ENCODE assay signal across 8 mouse cellular contexts in genomic region chr7:100582235-100582634, GRCm38 (mm10). TPM values are rescaled to one million over a fixed set of nuclear protein-coding genes. Genes with fewer than 3 reads are reported as not detected.
DNase-seq lines count a peak whose midpoint lies in the region; ATAC-seq and TF ChIP-seq lines count a peak whose summit lies in the region.

No protein-coding gene starts in this region.

- no peaks in the 10 kb centered on the region for H3K27me3 ChIP-seq in testis, adult 2 months (ENCODE audit: control insufficient read depth, insufficient read depth, low read length)
- no peaks in the 10 kb centered on the region for H3K27me3 ChIP-seq in liver, embryonic 14.5 days (ENCODE audit: control insufficient read depth, insufficient read depth, low read length)

- TF ChIP-seq EP300 in liver, embryonic 14.5 days (IDR thresholded peaks at IDR 0.05; ENCODE audit: low read depth), result no peak

- H3K27ac ChIP-seq in gastrocnemius, adult 2 months, result peak overlapping the region; percentile 97
- no peak overlapping the region for H3K27ac ChIP-seq in testis, adult 2 months (ENCODE audit: control insufficient read depth, insufficient read depth, low read depth, low read length)
- no peak overlapping the region for H3K27ac ChIP-seq in liver, embryonic 14.5 days

- TF ChIP-seq POLR2A in testis, adult 2 months (IDR thresholded peaks at IDR 0.05; ENCODE audit: control insufficient read depth, low read depth, low read length), result no peak

- 34% methylated on average over 7 of the region's 7 CpGs for WGBS in liver, embryonic 14.5 days (ENCODE audit: insufficient replicate concordance)

- H3K4me1 ChIP-seq in testis, adult 2 months (ENCODE audit: control insufficient read depth, insufficient read depth, low read length), result no peaks in the 10 kb centered on the region; the same call in 1 of the 2 replicates
- H3K4me1 ChIP-seq in liver, embryonic 14.5 days (replicated peaks; ENCODE audit: control insufficient read depth in 2 of 2, insufficient read depth in 2 of 2, low read length in 1 of 2), result peaks cover 12 to 14% of the 10 kb centered on the region in 2 experiments

- peak overlapping the region; percentile 82 for H3K9ac ChIP-seq in liver, embryonic 14.5 days (replicated peaks)

- no peak for TF ChIP-seq CTCF in gastrocnemius, adult 2 months (IDR thresholded peaks at IDR 0.05)
- TF ChIP-seq CTCF in testis, adult 2 months (IDR thresholded peaks at IDR 0.05; ENCODE audit: control insufficient read depth, insufficient read depth, insufficient replicate concordance, low read depth, low read length), result no peak
- no peak for TF ChIP-seq CTCF in liver, embryonic 14.5 days (IDR thresholded peaks at IDR 0.05; ENCODE audit: low read depth)

- intact Hi-C loops in gastrocnemius, adult 2 months (cut with DNase I), result loop anchor here (2.0 kb wide), 1 partner anchor 45 kb away; the partner anchor contains the start of gene Coa4

- H3K36me3 ChIP-seq in testis, adult 2 months (ENCODE audit: control insufficient read depth, insufficient read depth, low read length), result no peaks in the 10 kb centered on the region
- H3K36me3 ChIP-seq in liver, embryonic 14.5 days (replicated peaks; ENCODE audit: control insufficient read depth, insufficient read depth, low read depth), result no peaks in the 10 kb centered on the region

- H3K9me3 ChIP-seq in liver, embryonic 14.5 days (ENCODE audit: control insufficient read depth, low read length), result no peaks in the 10 kb centered on the region

- DNase-seq in gastrocnemius, adult 2 months, result no peak
- no peak for DNase-seq in gastrocnemius, postnatal 25 days
- DNase-seq in testis, postnatal 14 days (ENCODE audit: low spot score), result no peak
- DNase-seq in liver, embryonic 14.5 days (ENCODE audit: low read depth in 3 of 3, low spot score in 3 of 3), result no peak
- DNase-seq in adrenal gland, adult 8-10 months, result no peak
- DNase-seq in cerebellum, postnatal 36 days, result no peak

- H3K4me2 ChIP-seq in liver, embryonic 14.5 days (ENCODE audit: low read depth), result peak overlapping the region; percentile 84

- H3K4me3 ChIP-seq in gastrocnemius, adult 2 months, result peak overlapping the region; percentile 88
- peak overlapping the region; percentile 98; the same call in 1 of the 2 replicates for H3K4me3 ChIP-seq in testis, adult 2 months (ENCODE audit: control insufficient read depth, low read depth, low read length)
- H3K4me3 ChIP-seq in liver, embryonic 14.5 days (ENCODE audit: insufficient read depth in 1 of 2, low read depth in 2 of 2, low read length in 2 of 2), result peak overlapping the region; percentile 7 to 74; a peak in 3 of 4 replicates

- no peak for ATAC-seq in liver, embryonic 14.5 days (ENCODE audit: insufficient read depth)
- no peak for ATAC-seq in granulocyte monocyte progenitor cell, adult 5-6 weeks (replicated peaks; ENCODE audit: poor library complexity, severe bottlenecking)

RNA-seq across cellular contexts. Expression of gene Rab6a, which starts 25.0 kb away (rescaled TPM):
- 10 to 100 TPM; 64.9 to 67.6 TPM for total RNA-seq in gastrocnemius, adult 2 months (2021)
- 10 to 100 TPM; 52.0 to 52.7 TPM for total RNA-seq in gastrocnemius, postnatal 25 days (2021)
- polyA plus RNA-seq in testis, adult 2 months (2012; rRNA removed), result 17.1 and 17.2 TPM in 2 replicates
- 17.0 and 24.3 TPM in 2 replicates for polyA plus RNA-seq in liver, embryonic 14.5 days (2012; rRNA removed)
- 39.8 and 43.9 TPM in 2 replicates for polyA plus RNA-seq in liver, embryonic 14.5 days (2014; fragmentation: Nextera tagmentation; extraction: Ambion mirVana)
- 10 to 100 TPM; 64.3 to 76.2 (median 70.9) TPM for total RNA-seq in adrenal gland, adult 8-10 months (2022)
- 55.9 and 62.1 TPM in 2 replicates for total RNA-seq in granulocyte monocyte progenitor cell, adult 5-6 weeks (2014; fragmentation: Nextera tagmentation)
- total RNA-seq in granulocyte monocyte progenitor cell, adult 5-6 weeks (2017), result 43.0 and 56.3 TPM in 2 replicates

RNA-seq across cellular contexts. Expression of gene Mrpl48, which starts 25.9 kb away (rescaled TPM):
- total RNA-seq in gastrocnemius, adult 2 months (2021), result 10 to 100 TPM; 55.0 to 60.2 TPM
- 10 to 100 TPM; 57.9 to 58.4 TPM for total RNA-seq in gastrocnemius, postnatal 25 days (2021)
- polyA plus RNA-seq in testis, adult 2 months (2012; rRNA removed), result 19.2 and 20.6 TPM in 2 replicates
- 15.1 and 21.5 TPM in 2 replicates for polyA plus RNA-seq in liver, embryonic 14.5 days (2012; rRNA removed)
- 47.2 and 50.8 TPM in 2 replicates for polyA plus RNA-seq in liver, embryonic 14.5 days (2014; fragmentation: Nextera tagmentation; extraction: Ambion mirVana)
- 10 to 100 TPM; 51.9 to 63.8 (median 57.9) TPM for total RNA-seq in adrenal gland, adult 8-10 months (2022)
- total RNA-seq in granulocyte monocyte progenitor cell, adult 5-6 weeks (2014; fragmentation: Nextera tagmentation), result 67.1 TPM in 2 replicates
- total RNA-seq in granulocyte monocyte progenitor cell, adult 5-6 weeks (2017), result 88.1 and 99.5 TPM in 2 replicates

RNA-seq across cellular contexts. Expression of gene Coa4, which starts 45.4 kb away (rescaled TPM):
- 10 to 100 TPM; 11.4 to 13.2 TPM for total RNA-seq in gastrocnemius, adult 2 months (2021)
- total RNA-seq in gastrocnemius, postnatal 25 days (2021), result 10 to 100 TPM in 1 of 2 experiments, 1 to 10 TPM in 1; 8.1 to 13.0 TPM
- 29.5 and 29.6 TPM in 2 replicates for polyA plus RNA-seq in testis, adult 2 months (2012; rRNA removed)
- polyA plus RNA-seq in liver, embryonic 14.5 days (2012; rRNA removed), result 6.0 and 9.4 TPM in 2 replicates
- 13.9 and 14.7 TPM in 2 replicates for polyA plus RNA-seq in liver, embryonic 14.5 days (2014; fragmentation: Nextera tagmentation; extraction: Ambion mirVana)
- 10 to 100 TPM in 3 of 4 experiments, 1 to 10 TPM in 1; 8.1 to 14.5 (median 11.3) TPM for total RNA-seq in adrenal gland, adult 8-10 months (2022)
- total RNA-seq in granulocyte monocyte progenitor cell, adult 5-6 weeks (2014; fragmentation: Nextera tagmentation), result 5.4 and 14.1 TPM in 2 replicates
- total RNA-seq in granulocyte monocyte progenitor cell, adult 5-6 weeks (2017), result 20.0 and 21.1 TPM in 2 replicates

Comparison
In these comparisons a context has a peak if more than half of its experiments do, and no peak if none do; other contexts are left out.
1. H3K4me3 ChIP-seq: peak in every context shown above with its lines; median percentile 98 in testis, adult 2 months; 88 in gastrocnemius, adult 2 months; 40 in liver, embryonic 14.5 days.